Mouse (Mus musculus): Measurements from ENCODE around the gene Rcsd1. TPM values are rescaled to one million over a fixed set of nuclear protein-coding genes. Genes with fewer than 3 reads are reported as not detected.
A peak's percentile ranks its signal among the peaks of the same experiment; 100 is the strongest.

Gene Rcsd1
- polyA plus RNA-seq, 1 experiment from 2014 or later: 53.7 TPM

GRCm38 (mm10) chr1:165642780-165643311 is 66.7 kb downstream of the Rcsd1 start:
- Histone ChIP-seq H3K27me3 (ENCODE audit: insufficient read depth, low read length) (no peaks in the 10 kb centered on the region), H3K9me3 (replicated peaks; ENCODE audit: low read length) (no peaks in the 10 kb centered on the region), H3K4me1 (replicated peaks; ENCODE audit: insufficient read depth, low read length) (no peaks in the 10 kb centered on the region), H3K36me3 (ENCODE audit: insufficient read depth, low read length) (no peaks in the 10 kb centered on the region), H3K9ac (ENCODE audit: low read depth, low read length) (peak overlapping the region; percentile 91), H3K27ac (peak overlapping the region; percentile 98), H3K4me3 (replicated peaks; ENCODE audit: low read depth, low read length) (peak overlapping the region; percentile 86), H3K4me2 (ENCODE audit: low read length) (peak overlapping the region; percentile 82)
- DNase-seq (ENCODE audit: low spot score) (peak; percentile 91), ATAC-seq (replicated peaks; ENCODE audit: low FRiP score, low read depth) (peak; percentile 76)
- WGBS: under 1% methylated on average over 16 of the region's 16 CpGs
- no peak for TF ChIP-seq CTCF (IDR thresholded peaks at IDR 0.05; ENCODE audit: low read depth)

GRCm38 (mm10) chr1:165641786-165642771 is 67.5 kb downstream of the Rcsd1 start:
- H3K9ac ChIP-seq (ENCODE audit: low read depth, low read length): peak overlapping the region; percentile 91
- WGBS: under 1% methylated on average over 75 of the region's 75 CpGs
- no peaks in the 10 kb centered on the region for H3K27me3 ChIP-seq (ENCODE audit: insufficient read depth, low read length)
- peak overlapping the region; percentile 86 for H3K4me3 ChIP-seq (replicated peaks; ENCODE audit: low read depth, low read length)
- no peak for TF ChIP-seq CTCF (IDR thresholded peaks at IDR 0.05; ENCODE audit: low read depth)
- ATAC-seq (replicated peaks; ENCODE audit: low FRiP score, low read depth) (peak; percentile 83), DNase-seq (ENCODE audit: low spot score) (peak; percentile 84)
- H3K9me3 ChIP-seq (replicated peaks; ENCODE audit: low read length): no peaks in the 10 kb centered on the region
- H3K4me1 ChIP-seq (replicated peaks; ENCODE audit: insufficient read depth, low read length): no peaks in the 10 kb centered on the region
- H3K36me3 ChIP-seq (ENCODE audit: insufficient read depth, low read length): no peaks in the 10 kb centered on the region
- peak overlapping the region; percentile 82 for H3K4me2 ChIP-seq (ENCODE audit: low read length)
- H3K27ac ChIP-seq: peak overlapping the region; percentile 98

- peak; percentile 80 for TF ChIP-seq CTCF (IDR thresholded peaks at IDR 0.05; ENCODE audit: low read depth)
- no peaks in the 10 kb centered on the region for H3K9me3 ChIP-seq (replicated peaks; ENCODE audit: low read length)
- H3K27me3 ChIP-seq (ENCODE audit: insufficient read depth, low read length): no peaks in the 10 kb centered on the region
- H3K27ac ChIP-seq: peak overlapping the region; percentile 85
- DNase-seq (ENCODE audit: low spot score) (peak; percentile 92), ATAC-seq (replicated peaks; ENCODE audit: low FRiP score, low read depth) (peak; percentile 64)
- WGBS: 5% methylated on average over 16 of the region's 16 CpGs
- peak overlapping the region; percentile 49; the same call in 1 of the 2 replicates for H3K9ac ChIP-seq (ENCODE audit: low read depth, low read length)
- no peaks in the 10 kb centered on the region for H3K36me3 ChIP-seq (ENCODE audit: insufficient read depth, low read length)
- H3K4me1 ChIP-seq (replicated peaks; ENCODE audit: insufficient read depth, low read length): no peaks in the 10 kb centered on the region
- peak overlapping the region; percentile 82 for H3K4me2 ChIP-seq (ENCODE audit: low read length)
- peak overlapping the region; percentile 86 for H3K4me3 ChIP-seq (replicated peaks; ENCODE audit: low read depth, low read length)
Observed at GRCm38 (mm10) chr1:165641271-165641771, 68.2 kb downstream of the Rcsd1 start.

GRCm38 (mm10) chr1:165636289-165636688 is 73.3 kb downstream of the Rcsd1 start:
- DNase-seq (ENCODE audit: low spot score): no peak
- no peaks in the 10 kb centered on the region for H3K36me3 ChIP-seq (ENCODE audit: insufficient read depth, low read length)
- H3K27ac ChIP-seq: 0 out of 2 replicates have a peak overlapping the region, but pooled peaks have one; percentile 97
- ATAC-seq (replicated peaks; ENCODE audit: low FRiP score, low read depth): no peak
- H3K4me2 ChIP-seq (ENCODE audit: low read length): no peak overlapping the region
- no peak overlapping the region for H3K4me3 ChIP-seq (replicated peaks; ENCODE audit: low read depth, low read length)
- no peak for TF ChIP-seq CTCF (IDR thresholded peaks at IDR 0.05; ENCODE audit: low read depth)
- peaks cover 17% of the 10 kb centered on the region; the same call in 1 of the 2 replicates for H3K4me1 ChIP-seq (replicated peaks; ENCODE audit: insufficient read depth, low read length)
- H3K27me3 ChIP-seq (ENCODE audit: insufficient read depth, low read length): no peaks in the 10 kb centered on the region
- no peak overlapping the region for H3K9ac ChIP-seq (ENCODE audit: low read depth, low read length)
- 71% methylated on average over 8 of the region's 8 CpGs for WGBS
- no peaks in the 10 kb centered on the region for H3K9me3 ChIP-seq (replicated peaks; ENCODE audit: low read length)

GRCm38 (mm10) chr1:165635055-165635897 is 74.3 kb downstream of the Rcsd1 start:
- H3K27me3 ChIP-seq (ENCODE audit: insufficient read depth, low read length): no peaks in the 10 kb centered on the region
- DNase-seq (ENCODE audit: low spot score) (peak; percentile 64), ATAC-seq (replicated peaks; ENCODE audit: low FRiP score, low read depth) (no peak)
- WGBS: 15% methylated on average over 17 of the region's 17 CpGs
- no peaks in the 10 kb centered on the region for H3K9me3 ChIP-seq (replicated peaks; ENCODE audit: low read length)
- peak overlapping the region; percentile 76 for H3K4me2 ChIP-seq (ENCODE audit: low read length)
- H3K9ac ChIP-seq (ENCODE audit: low read depth, low read length): peak overlapping the region; percentile 95; the same call in 1 of the 2 replicates
- peak overlapping the region; percentile 97 for H3K27ac ChIP-seq
- no peaks in the 10 kb centered on the region for H3K36me3 ChIP-seq (ENCODE audit: insufficient read depth, low read length)
- no peak for TF ChIP-seq CTCF (IDR thresholded peaks at IDR 0.05; ENCODE audit: low read depth)
- H3K4me3 ChIP-seq (replicated peaks; ENCODE audit: low read depth, low read length): peak overlapping the region; percentile 88
- H3K4me1 ChIP-seq (replicated peaks; ENCODE audit: insufficient read depth, low read length): peaks cover 20% of the 10 kb centered on the region; the same call in 1 of the 2 replicates
